Mouse (Mus musculus) hindbrain, embryonic 14.5 days (tissue): ENCODE results near the gene Plxnc1. TPM values are rescaled to one million over a fixed set of nuclear protein-coding genes. Genes with fewer than 3 reads are reported as not detected.
A peak's percentile ranks its signal among the peaks of the same experiment; 100 is the strongest.

Source experiments
- ATAC-seq: fragments of 200-750 bp; cut with Nextera tagmentation; 2 replicates; pipeline ENCODE4 v1.8.0; 2017; ENCODE audit warnings: moderate number of reproducible peaks, mild to moderate bottlenecking, moderate TSS enrichment, moderate library complexity; ENCODE audit not compliant: low FRiP score
- DNase-seq: peaks from one replicate; pipeline ENCODE4 v3.0.0-alpha.2; 2015; ENCODE audit warnings: low spot score
- H3K27ac ChIP-seq: fragments of 300-500 bp; sonication (generic); 2 replicates; pipeline ENCODE4 v1.5.1; 2014; ENCODE audit warnings: mild to moderate bottlenecking, moderate library complexity
- H3K27me3 ChIP-seq: fragments of 300-500 bp; sonication (generic); 2 replicates; pipeline ENCODE4 v1.6.1; 2014; ENCODE audit warnings: mild to moderate bottlenecking, low read length, mixed read lengths; ENCODE audit not compliant: control insufficient read depth, insufficient read depth
- H3K36me3 ChIP-seq: fragments of 300-500 bp; sonication (generic); replicated peaks from 2 replicates; pipeline ENCODE4 v1.6.1; 2014; ENCODE audit not compliant: control insufficient read depth, insufficient read depth
- H3K4me1 ChIP-seq: fragments of 300-500 bp; sonication (generic); replicated peaks from 2 replicates; pipeline ENCODE4 v1.6.1; 2014; ENCODE audit warnings: antibody characterized with exemption, low read length, mixed read lengths; ENCODE audit not compliant: control insufficient read depth, insufficient read depth
- H3K4me2 ChIP-seq: fragments of 300-500 bp; sonication (generic); replicated peaks from 2 replicates; pipeline ENCODE4 v1.6.1; 2014; ENCODE audit warnings: mild to moderate bottlenecking, moderate library complexity
- H3K4me3 ChIP-seq: fragments of 300-500 bp; sonication (generic); replicated peaks from 2 replicates; pipeline ENCODE4 v1.5.1; 2014; ENCODE audit warnings: mild to moderate bottlenecking, low read length
- H3K9ac ChIP-seq: fragments of 300-500 bp; sonication (generic); 2 replicates; pipeline ENCODE4 v1.6.1; 2014
- H3K9me3 ChIP-seq: fragments of 300-500 bp; sonication (generic); 2 replicates; pipeline ENCODE4 v1.6.1; 2016; ENCODE audit warnings: low read length; ENCODE audit not compliant: control insufficient read depth
- WGBS: fragments of 180-500 bp; shearing (Covaris S2); extraction: QIAGEN DNeasy Blood & Tissue Kit; methylation state at CpG from one replicate; pipeline ENCODE4 v1.1.7; 2014; 5-methylcytosine and 5-hydroxymethylcytosine counted together
- polyA plus RNA-seq: library from polyadenylated mRNA; unstranded; fragments of >200 nt; fragmentation: Nextera tagmentation; extraction: Ambion mirVana; gene quantifications from 2 replicates; pipeline ENCODE4 v1.2.1, GENCODE M21; 2014

Gene Plxnc1
- polyA plus RNA-seq, 1 experiment from 2014 or later = 15.5 TPM

DNA sequence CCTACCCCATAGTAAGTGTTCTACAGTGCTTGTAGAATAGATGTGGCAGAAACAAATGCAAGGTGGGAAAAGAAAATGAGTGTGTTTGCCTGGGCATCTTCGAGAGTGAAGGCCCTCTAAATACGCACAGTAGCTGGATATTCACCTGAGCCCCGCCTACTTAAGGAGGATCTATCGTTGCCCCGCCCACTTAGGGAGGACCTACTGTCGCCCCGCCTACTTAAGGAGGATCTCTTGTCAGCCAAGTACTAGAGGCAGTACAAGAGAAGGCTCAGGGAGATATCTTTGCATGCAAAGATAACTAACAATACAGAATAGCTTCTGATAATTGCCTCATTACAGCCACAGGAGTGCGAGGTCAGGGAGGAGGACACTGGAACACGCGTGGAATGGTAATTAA, 17.4 kb upstream of the Plxnc1 start:
- H3K9me3 ChIP-seq = 0 out of 2 replicates have a peak, but pooled peaks cover 6% of the 10 kb centered on the region
- ATAC-seq (no peak), DNase-seq (no peak)
- H3K4me2 ChIP-seq = no peak overlapping the region
- no peak overlapping the region for H3K4me3 ChIP-seq
- H3K36me3 ChIP-seq = no peaks in the 10 kb centered on the region
- no peak overlapping the region for H3K9ac ChIP-seq
- no peak overlapping the region for H3K27ac ChIP-seq
- H3K4me1 ChIP-seq = no peaks in the 10 kb centered on the region
- H3K27me3 ChIP-seq = no peaks in the 10 kb centered on the region; the same call in 1 of the 2 replicates
- WGBS = 84% methylated on average over 10 of the region's 10 CpGs

- DNase-seq (no peak), ATAC-seq (no peak)
- H3K4me3 ChIP-seq = no peak overlapping the region
- no peaks in the 10 kb centered on the region; the same call in 1 of the 2 replicates for H3K27me3 ChIP-seq
- no peaks in the 10 kb centered on the region for H3K4me1 ChIP-seq
- H3K9ac ChIP-seq = no peak overlapping the region
- no peak overlapping the region for H3K4me2 ChIP-seq
- 0 out of 2 replicates have a peak, but pooled peaks cover 6% of the 10 kb centered on the region for H3K9me3 ChIP-seq
- no peaks in the 10 kb centered on the region for H3K36me3 ChIP-seq
- WGBS = 75% methylated on average over 11 of the region's 11 CpGs
- no peak overlapping the region for H3K27ac ChIP-seq
These were observed 16.6 kb upstream of the Plxnc1 start for GRCm38 (mm10) chr10:94961283-94961682.

- WGBS = 6% methylated on average over 7 of the region's 7 CpGs
- H3K4me1 ChIP-seq = no peaks in the 10 kb centered on the region
- H3K27me3 ChIP-seq = no peaks in the 10 kb centered on the region; the same call in 1 of the 2 replicates
- ATAC-seq (0 out of 2 replicates have a peak, but pooled peaks have one; percentile 6), DNase-seq (peak; percentile 88)
- H3K36me3 ChIP-seq = no peaks in the 10 kb centered on the region
- H3K9me3 ChIP-seq = no peaks in the 10 kb centered on the region
- H3K4me3 ChIP-seq = no peak overlapping the region
- H3K9ac ChIP-seq = no peak overlapping the region
- no peak overlapping the region for H3K27ac ChIP-seq
- no peak overlapping the region for H3K4me2 ChIP-seq
These were observed 13.7 kb upstream of the Plxnc1 start for GRCm38 (mm10) chr10:94958311-94958710.

- H3K36me3 ChIP-seq = no peaks in the 10 kb centered on the region
- ATAC-seq = no peak
- no peaks in the 10 kb centered on the region for H3K4me1 ChIP-seq
- no peak overlapping the region for H3K27ac ChIP-seq
- DNase-seq = no peak
- H3K9me3 ChIP-seq = no peaks in the 10 kb centered on the region
- H3K27me3 ChIP-seq = no peaks in the 10 kb centered on the region; the same call in 1 of the 2 replicates
- no peak overlapping the region for H3K4me3 ChIP-seq
- no peak overlapping the region for H3K9ac ChIP-seq
- 85% methylated on average over 7 of the region's 7 CpGs for WGBS
- H3K4me2 ChIP-seq = no peak overlapping the region
These were observed 13.1 kb upstream of the Plxnc1 start for GRCm38 (mm10) chr10:94957705-94958104.

DNA sequence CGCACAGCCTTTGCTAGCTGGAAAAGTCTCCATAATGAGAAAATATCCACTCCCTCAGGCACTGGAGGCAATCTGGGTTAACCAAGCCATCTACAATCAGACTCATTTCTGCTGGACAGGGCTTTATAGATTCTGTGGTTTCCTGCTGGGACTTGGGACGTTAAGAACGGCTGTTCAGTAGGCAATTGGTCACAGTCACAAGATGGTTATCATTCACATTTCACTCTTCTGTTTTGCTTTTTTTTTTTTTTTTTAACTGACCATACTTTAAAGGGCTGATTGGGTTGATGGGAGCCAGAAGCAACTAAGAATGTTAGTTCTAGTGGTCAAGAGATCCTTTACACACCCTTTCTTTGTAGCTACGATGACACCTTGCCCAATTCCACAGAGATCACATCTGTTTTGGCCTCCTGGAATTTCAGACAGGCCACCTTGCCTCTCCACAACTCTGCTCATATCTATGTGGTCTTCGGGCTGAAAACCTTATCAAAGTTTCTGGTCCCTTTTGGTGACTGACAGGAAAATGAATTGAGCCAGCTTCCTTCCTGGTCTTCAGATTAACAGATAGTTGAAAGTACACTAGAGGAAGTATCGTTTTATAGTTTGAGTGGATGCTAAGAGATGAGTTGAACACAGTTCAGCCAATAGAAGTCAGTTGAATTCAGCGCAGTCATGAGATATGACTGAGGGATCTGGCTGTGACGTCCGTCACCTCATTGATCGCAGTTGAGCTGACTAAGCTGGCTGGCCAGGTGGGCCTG, 3.5 kb upstream of the Plxnc1 start:
- H3K9me3 ChIP-seq = no peaks in the 10 kb centered on the region
- no peak overlapping the region for H3K4me3 ChIP-seq
- no peaks in the 10 kb centered on the region for H3K27me3 ChIP-seq
- DNase-seq = no peak
- H3K4me1 ChIP-seq = peaks cover 7% of the 10 kb centered on the region
- H3K9ac ChIP-seq = no peak overlapping the region
- no peak for ATAC-seq
- 75% methylated on average over 10 of the region's 10 CpGs for WGBS
- H3K36me3 ChIP-seq = no peaks in the 10 kb centered on the region
- no peak overlapping the region for H3K4me2 ChIP-seq
- H3K27ac ChIP-seq = no peak overlapping the region

DNA sequence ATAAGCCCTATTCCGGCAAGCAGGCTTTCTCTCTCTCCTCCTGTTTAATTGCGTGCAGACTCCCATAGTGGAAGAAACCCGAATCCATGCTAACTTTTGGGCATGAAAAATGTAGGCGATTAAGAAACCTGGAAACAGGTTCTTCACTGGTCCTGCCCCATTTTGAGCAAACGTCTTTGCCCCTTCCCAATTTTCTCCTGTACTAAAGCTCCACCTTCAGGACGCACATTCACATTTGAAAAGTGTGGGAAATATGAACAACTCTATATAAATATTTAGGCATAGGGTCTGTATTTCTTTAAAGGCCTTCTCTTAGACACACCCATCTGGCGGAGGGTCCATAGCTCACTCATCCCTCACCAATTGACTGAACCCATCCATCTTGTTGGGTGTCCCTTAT, 2.8 kb upstream of the Plxnc1 start:
- H3K27me3 ChIP-seq = no peaks in the 10 kb centered on the region
- H3K27ac ChIP-seq = no peak overlapping the region
- no peak for DNase-seq
- H3K4me3 ChIP-seq = no peak overlapping the region
- no peak overlapping the region for H3K4me2 ChIP-seq
- no peak overlapping the region for H3K9ac ChIP-seq
- H3K9me3 ChIP-seq = no peaks in the 10 kb centered on the region
- H3K4me1 ChIP-seq = peaks cover 10% of the 10 kb centered on the region
- H3K36me3 ChIP-seq = no peaks in the 10 kb centered on the region
- WGBS = 71% methylated on average over 7 of the region's 7 CpGs
- ATAC-seq = no peak

DNA sequence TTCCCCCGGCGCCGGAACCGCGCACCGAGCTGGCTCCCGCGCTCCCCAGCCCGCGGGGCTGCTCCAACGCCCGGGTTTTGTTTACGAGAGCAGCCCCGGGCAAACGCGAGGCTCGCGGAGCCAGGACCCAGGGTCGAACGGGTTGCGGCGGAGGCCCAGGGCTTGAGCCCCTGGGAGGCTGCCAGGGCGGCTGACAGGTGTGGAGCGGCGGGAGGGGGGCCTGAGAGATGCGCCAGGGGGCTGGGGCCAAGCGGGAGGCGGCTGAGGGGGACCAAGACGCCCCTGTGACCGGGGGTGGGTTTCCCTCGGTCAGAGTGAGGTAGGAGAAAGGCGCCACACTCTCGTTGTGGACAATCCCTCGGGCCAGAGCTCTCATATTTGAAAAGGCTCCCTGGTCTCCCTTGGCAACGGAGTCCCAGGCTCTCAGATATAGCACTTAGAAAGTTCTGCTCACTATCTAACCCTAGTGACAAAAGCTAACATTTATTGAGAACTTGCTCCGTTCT, 624 bp upstream of the Plxnc1 start:
- peaks cover 30% of the 10 kb centered on the region for H3K4me1 ChIP-seq
- under 1% methylated on average over 36 of the region's 36 CpGs for WGBS
- peak; percentile 32 for ATAC-seq

GRCm38 (mm10) chr10:94943846-94944690, 567 bp downstream of the Plxnc1 start:
- peak; percentile 29 for ATAC-seq
- Histone ChIP-seq H3K4me1 (peaks cover 34% of the 10 kb centered on the region), H3K4me3 (peak overlapping the region; percentile 88), H3K36me3 (no peaks in the 10 kb centered on the region), H3K4me2 (peak overlapping the region; percentile 71), H3K27me3 (no peaks in the 10 kb centered on the region), H3K9me3 (no peaks in the 10 kb centered on the region), H3K9ac (peak overlapping the region; percentile 94), H3K27ac (peak overlapping the region; percentile 95)
- WGBS = under 1% methylated on average over 75 of the region's 110 CpGs
- peak; percentile 60 for DNase-seq

More for the DNA sequence above, 624 bp upstream of the Plxnc1 start:
- H3K9me3 ChIP-seq = no peaks in the 10 kb centered on the region
- peak overlapping the region; percentile 71 for H3K4me2 ChIP-seq
- H3K4me3 ChIP-seq = peak overlapping the region; percentile 88
- H3K9ac ChIP-seq = peak overlapping the region; percentile 94
- DNase-seq = no peak
- H3K27ac ChIP-seq = peak overlapping the region; percentile 95
- H3K27me3 ChIP-seq = no peaks in the 10 kb centered on the region
- H3K36me3 ChIP-seq = no peaks in the 10 kb centered on the region

DNA sequence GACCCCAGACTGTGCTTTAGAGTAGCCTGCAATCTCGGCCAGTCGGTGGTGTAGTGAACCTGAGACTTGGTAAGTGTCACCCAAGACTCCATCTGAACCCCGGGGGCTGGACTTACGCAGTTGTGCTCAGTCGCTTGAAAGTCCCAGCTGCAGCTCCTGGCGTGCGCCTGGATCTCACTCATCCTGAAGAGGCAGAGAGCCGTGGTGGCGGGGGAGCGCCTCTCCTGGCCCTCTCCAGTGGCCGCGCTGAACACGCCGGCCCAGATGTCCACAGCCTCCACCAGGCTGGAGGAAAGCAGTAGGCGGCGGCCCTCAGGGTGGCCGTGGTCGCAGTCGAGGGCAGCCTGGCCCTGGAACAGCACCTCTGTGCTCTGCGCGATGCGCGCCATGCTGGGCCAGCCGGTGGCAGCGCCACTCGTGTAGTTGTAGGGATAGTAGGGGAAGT, 1.2 kb downstream of the Plxnc1 start:
- Histone ChIP-seq H3K27ac (peak overlapping the region; percentile 95), H3K9ac (peak overlapping the region; percentile 94), H3K4me1 (peaks cover 34% of the 10 kb centered on the region), H3K4me3 (peak overlapping the region; percentile 88), H3K9me3 (no peaks in the 10 kb centered on the region), H3K36me3 (no peaks in the 10 kb centered on the region), H3K27me3 (no peaks in the 10 kb centered on the region), H3K4me2 (peak overlapping the region; percentile 71)
- no peak for DNase-seq
- no peak for ATAC-seq
- WGBS = 0% methylated on average over 26 of the region's 26 CpGs
